Mouse (Mus musculus) heart, adult 18-20 months (tissue): Measurements from ENCODE around the gene Gng13. TPM values are rescaled to one million over a fixed set of nuclear protein-coding genes. Genes with fewer than 3 reads are reported as not detected.

Experiments used
- microRNA-seq, 2 experiments: library from miRNA; unstranded; fragments of <30 nt; microRNA quantifications; one replicate each; pipeline ENCODE4 v1.2.0; 2022
- total RNA-seq, 2 experiments: library from RNA; stranded (reverse); gene quantifications; 2 replicates each; pipeline ENCODE4 v1.2.3; 2021

Gng13 gene
- total RNA-seq, 2 experiments from 2014 or later: 0.77 TPM; not detected in 1

Small RNA genes within 50 kb of the gene (microRNA-seq; reads per million reads assigned to microRNA genes)
- 0 reads per million in 2 experiments for gene Gm25083

Other genes with a start within 250 kb of the Gng13 start
- gene Sstr5, start 219.9 kb upstream of the Gng13 start, total RNA-seq: not detected
- gene Sox8, start 146.5 kb upstream of the Gng13 start, total RNA-seq: under 1 TPM; 0.20 to 0.31 TPM
- 10 to 100 TPM; 29.8 to 31.8 TPM for gene Lmf1, start 138.1 kb upstream of the Gng13 start, total RNA-seq
- gene Chtf18, start 10.2 kb downstream of the Gng13 start, total RNA-seq: 1 to 10 TPM in 1 of 2 experiments, under 1 TPM in 1; 0.84 to 1.3 TPM
- 1 to 10 TPM; 3.6 to 5.2 TPM for gene Rpusd1, start 10.5 kb downstream of the Gng13 start, total RNA-seq
- not detected for gene Mslnl, start 18.9 kb downstream of the Gng13 start, total RNA-seq
- 10 to 100 TPM; 10.3 to 20.2 TPM for gene Msln, start 37.2 kb downstream of the Gng13 start, total RNA-seq
- gene Narfl, start 56.6 kb downstream of the Gng13 start, total RNA-seq: 10 to 100 TPM; 43.9 to 50.1 TPM
- 10 to 100 TPM; 11.4 to 12.1 TPM for gene Haghl, start 68.5 kb downstream of the Gng13 start, total RNA-seq
- under 1 TPM in 1 of 2 experiments, not detected in 1; 0.39 TPM for gene Ccdc78, start 69.4 kb downstream of the Gng13 start, total RNA-seq
- 10 to 100 TPM; 45.5 to 51.5 TPM for gene Fam173a, start 75.7 kb downstream of the Gng13 start, total RNA-seq
- not detected for gene AC134908.4, start 78.5 kb downstream of the Gng13 start, total RNA-seq
- gene Metrn, start 80.0 kb downstream of the Gng13 start, total RNA-seq: 10 to 100 TPM; 55.0 to 76.0 TPM
- 1 to 10 TPM; 1.5 to 1.7 TPM for gene Fbxl16, start 91.9 kb downstream of the Gng13 start, total RNA-seq
- gene Wdr24, start 106.5 kb downstream of the Gng13 start, total RNA-seq: 10 to 100 TPM in 1 of 2 experiments, 1 to 10 TPM in 1; 9.8 to 11.7 TPM
- 10 to 100 TPM; 28.0 to 34.0 TPM for gene Jmjd8, start 111.7 kb downstream of the Gng13 start, total RNA-seq
- gene Stub1, start 116.2 kb downstream of the Gng13 start, total RNA-seq: 100 to 1,000 TPM; 113 to 128 TPM
- gene Rhbdl1, start 120.1 kb downstream of the Gng13 start, total RNA-seq: 1 to 10 TPM; 1.8 to 2.3 TPM
- 1 to 10 TPM; 1.2 to 3.3 TPM for gene Gm20683, start 124.6 kb downstream of the Gng13 start, total RNA-seq
- 100 to 1,000 TPM; 138 to 140 TPM for gene Rhot2, start 127.7 kb downstream of the Gng13 start, total RNA-seq
- gene Wdr90, start 144.3 kb downstream of the Gng13 start, total RNA-seq: 1 to 10 TPM; 1.0 to 2.3 TPM
- 100 to 1,000 TPM; 283 to 318 TPM for gene Mcrip2, start 151.6 kb downstream of the Gng13 start, total RNA-seq
- 10 to 100 TPM; 11.8 to 15.2 TPM for gene Mettl26, start 157.9 kb downstream of the Gng13 start, total RNA-seq
- gene Wfikkn1, start 163.7 kb downstream of the Gng13 start, total RNA-seq: under 1 TPM; 0.21 to 0.50 TPM
- 10 to 100 TPM; 14.5 to 15.3 TPM for gene Rab40c, start 202.6 kb downstream of the Gng13 start, total RNA-seq
- 10 to 100 TPM; 37.8 to 43.4 TPM for gene Pigq, start 227.8 kb downstream of the Gng13 start, total RNA-seq
- gene Nhlrc4, start 227.8 kb downstream of the Gng13 start, total RNA-seq: under 1 TPM in 1 of 2 experiments, not detected in 1; 0.21 TPM
- gene A930017K11Rik, start 235.4 kb downstream of the Gng13 start, total RNA-seq: under 1 TPM; 0.32 to 0.57 TPM